Mouse (Mus musculus) kidney, embryonic 16.5 days (tissue): ENCODE results near the gene Fbxo34. TPM values are rescaled to one million over a fixed set of nuclear protein-coding genes. Genes with fewer than 3 reads are reported as not detected.

Source experiments
- ATAC-seq: fragments of 200-750 bp; cut with Nextera tagmentation; 2 replicates; pipeline ENCODE4 v1.8.0; 2017; ENCODE audit warnings: moderate TSS enrichment; ENCODE audit not compliant: low FRiP score, low TSS enrichment
- H3K27ac ChIP-seq: fragments of 300-500 bp; sonication (generic); 2 replicates; pipeline ENCODE4 v1.5.1; 2014; ENCODE audit warnings: low read length
- H3K27me3 ChIP-seq: fragments of 300-500 bp; sonication (generic); 2 replicates; pipeline ENCODE4 v1.6.1; 2014; ENCODE audit warnings: low read length, control low read depth, mixed read lengths; ENCODE audit not compliant: insufficient read depth
- H3K36me3 ChIP-seq: fragments of 300-500 bp; sonication (generic); 2 replicates; pipeline ENCODE4 v1.6.1; 2014; ENCODE audit warnings: low read length, control low read depth, mixed read lengths; ENCODE audit not compliant: insufficient read depth
- H3K4me1 ChIP-seq: fragments of 300-500 bp; sonication (generic); 2 replicates; pipeline ENCODE4 v1.6.1; 2014; ENCODE audit warnings: low read length, control low read depth, mixed read lengths; ENCODE audit not compliant: insufficient read depth
- H3K4me2 ChIP-seq: fragments of 300-500 bp; sonication (generic); replicated peaks from 2 replicates; pipeline ENCODE4 v1.6.1; 2014; ENCODE audit warnings: low read depth, low read length
- H3K4me3 ChIP-seq: fragments of 300-500 bp; sonication (generic); 2 replicates; pipeline ENCODE4 v1.5.1; 2014; ENCODE audit warnings: mild to moderate bottlenecking, low read length
- H3K9ac ChIP-seq: fragments of 300-500 bp; sonication (generic); replicated peaks from 2 replicates; pipeline ENCODE4 v1.6.1; 2014; ENCODE audit warnings: low read length
- H3K9me3 ChIP-seq: fragments of 300-500 bp; sonication (generic); 2 replicates; pipeline ENCODE4 v1.6.1; 2016; ENCODE audit warnings: low read length, control low read depth
- WGBS: fragments of 180-500 bp; shearing (Covaris S2); extraction: QIAGEN DNeasy Blood & Tissue Kit; methylation state at CpG from one replicate; pipeline ENCODE4 v1.1.7; 2014; 5-methylcytosine and 5-hydroxymethylcytosine counted together
- polyA plus RNA-seq: library from polyadenylated mRNA; unstranded; fragments of >200 nt; fragmentation: Nextera tagmentation; extraction: Ambion mirVana; gene quantifications from 2 replicates; pipeline ENCODE4 v1.2.1, GENCODE M21; 2015

The Fbxo34 gene
- polyA plus RNA-seq, 1 experiment from 2014 or later, result 24.1 TPM

GRCm38 (mm10) chr14:47465468-47466175 is 15.4 kb downstream of the Fbxo34 start:
- ATAC-seq, result no peak
- H3K27ac ChIP-seq, result no peak overlapping the region
- H3K27me3 ChIP-seq, result no peaks in the 10 kb centered on the region
- H3K4me3 ChIP-seq, result no peak overlapping the region
- 46% methylated on average over 7 of the region's 7 CpGs for WGBS
- no peaks in the 10 kb centered on the region for H3K4me1 ChIP-seq
- no peak overlapping the region for H3K4me2 ChIP-seq
- no peak overlapping the region for H3K9ac ChIP-seq
- H3K9me3 ChIP-seq, result no peaks in the 10 kb centered on the region
- no peaks in the 10 kb centered on the region for H3K36me3 ChIP-seq

GRCm38 (mm10) chr14:47472359-47472742 is 22.1 kb downstream of the Fbxo34 start:
- peak; percentile 97 for ATAC-seq
- H3K4me3 ChIP-seq, result peak overlapping the region; percentile 90
- peak overlapping the region; percentile 64 for H3K4me2 ChIP-seq
- no peaks in the 10 kb centered on the region for H3K27me3 ChIP-seq
- H3K9me3 ChIP-seq, result no peaks in the 10 kb centered on the region
- peak overlapping the region; percentile 96 for H3K9ac ChIP-seq
- H3K36me3 ChIP-seq, result no peaks in the 10 kb centered on the region
- under 1% methylated on average over 30 of the region's 40 CpGs for whole genome bisulfite sequencing
- H3K4me1 ChIP-seq, result peaks cover 16% of the 10 kb centered on the region
- peak overlapping the region; percentile 77 for H3K27ac ChIP-seq

- Histone ChIP-seq H3K27ac (peak overlapping the region; percentile 77), H3K9ac (peak overlapping the region; percentile 96), H3K36me3 (no peaks in the 10 kb centered on the region), H3K4me2 (peak overlapping the region; percentile 64), H3K9me3 (no peaks in the 10 kb centered on the region), H3K27me3 (no peaks in the 10 kb centered on the region), H3K4me3 (peak overlapping the region; percentile 90), H3K4me1 (peaks cover 16% of the 10 kb centered on the region)
- peak; percentile 69 for ATAC-seq
- 2% methylated on average over 63 of the region's 69 CpGs for WGBS
Measured at GRCm38 (mm10) chr14:47472743-47473546, 22.7 kb downstream of the Fbxo34 start.

GRCm38 (mm10) chr14:47473891-47474290 is 23.7 kb downstream of the Fbxo34 start:
- peaks cover 16% of the 10 kb centered on the region for H3K4me1 ChIP-seq
- no peak for ATAC-seq
- WGBS, result 78% methylated on average over 9 of the region's 9 CpGs

GRCm38 (mm10) chr14:47474571-47475254 is 24.5 kb downstream of the Fbxo34 start:
- no peak overlapping the region for H3K4me2 ChIP-seq
- no peaks in the 10 kb centered on the region for H3K36me3 ChIP-seq
- peaks cover 16% of the 10 kb centered on the region for H3K4me1 ChIP-seq
- H3K27ac ChIP-seq, result no peak overlapping the region
- ATAC-seq, result no peak
- WGBS, result 76% methylated on average over 8 of the region's 8 CpGs
- no peak overlapping the region for H3K9ac ChIP-seq
- no peaks in the 10 kb centered on the region for H3K9me3 ChIP-seq
- H3K27me3 ChIP-seq, result no peaks in the 10 kb centered on the region
- H3K4me3 ChIP-seq, result no peak overlapping the region

More at GRCm38 (mm10) chr14:47473891-47474290, 23.7 kb downstream of the Fbxo34 start:
- H3K27me3 ChIP-seq, result no peaks in the 10 kb centered on the region
- H3K9me3 ChIP-seq, result no peaks in the 10 kb centered on the region
- no peak overlapping the region for H3K27ac ChIP-seq
- peak overlapping the region; percentile 90; the same call in 1 of the 2 replicates for H3K4me3 ChIP-seq
- H3K36me3 ChIP-seq, result no peaks in the 10 kb centered on the region
- H3K4me2 ChIP-seq, result peak overlapping the region; percentile 64; the same call in 1 of the 2 replicates
- H3K9ac ChIP-seq, result 0 out of 2 replicates have a peak overlapping the region, but pooled peaks have one; percentile 10

GRCm38 (mm10) chr14:47476266-47476665 is 26.0 kb downstream of the Fbxo34 start:
- ATAC-seq, result no peak
- H3K27me3 ChIP-seq, result no peaks in the 10 kb centered on the region
- no peak overlapping the region for H3K4me2 ChIP-seq
- no peaks in the 10 kb centered on the region for H3K9me3 ChIP-seq
- H3K9ac ChIP-seq, result no peak overlapping the region
- H3K27ac ChIP-seq, result no peak overlapping the region
- 74% methylated on average over 4 of the region's 4 CpGs for WGBS
- H3K36me3 ChIP-seq, result no peaks in the 10 kb centered on the region
- no peak overlapping the region for H3K4me3 ChIP-seq
- H3K4me1 ChIP-seq, result peaks cover 16% of the 10 kb centered on the region

- no peak overlapping the region for H3K4me2 ChIP-seq
- 82% methylated on average over 2 of the region's 2 CpGs for whole genome bisulfite sequencing
- no peaks in the 10 kb centered on the region for H3K27me3 ChIP-seq
- no peaks in the 10 kb centered on the region for H3K36me3 ChIP-seq
- H3K4me3 ChIP-seq, result no peak overlapping the region
- H3K27ac ChIP-seq, result no peak overlapping the region
- H3K9me3 ChIP-seq, result no peaks in the 10 kb centered on the region
- H3K4me1 ChIP-seq, result peaks cover 16% of the 10 kb centered on the region
- H3K9ac ChIP-seq, result no peak overlapping the region
- no peak for ATAC-seq
Measured at GRCm38 (mm10) chr14:47477711-47478110, 27.5 kb downstream of the Fbxo34 start.

GRCm38 (mm10) chr14:47482200-47482599 is 32.0 kb downstream of the Fbxo34 start:
- H3K4me2 ChIP-seq, result no peak overlapping the region
- ATAC-seq, result no peak
- H3K9me3 ChIP-seq, result no peaks in the 10 kb centered on the region
- no peaks in the 10 kb centered on the region for H3K27me3 ChIP-seq
- no peak overlapping the region for H3K27ac ChIP-seq
- no peaks in the 10 kb centered on the region for H3K36me3 ChIP-seq
- H3K9ac ChIP-seq, result no peak overlapping the region
- no peak overlapping the region for H3K4me3 ChIP-seq
- 88% methylated on average over 6 of the region's 6 CpGs for WGBS
- no peaks in the 10 kb centered on the region for H3K4me1 ChIP-seq

GRCm38 (mm10) chr14:47483099-47483498 is 32.9 kb downstream of the Fbxo34 start:
- 80% methylated on average over 1 of the region's 1 CpGs for WGBS
- no peaks in the 10 kb centered on the region for H3K36me3 ChIP-seq
- no peaks in the 10 kb centered on the region for H3K27me3 ChIP-seq
- no peak overlapping the region for H3K4me2 ChIP-seq
- H3K4me1 ChIP-seq, result peaks cover 4% of the 10 kb centered on the region
- no peak overlapping the region for H3K4me3 ChIP-seq
- no peak for ATAC-seq
- no peak overlapping the region for H3K9ac ChIP-seq
- H3K27ac ChIP-seq, result no peak overlapping the region
- H3K9me3 ChIP-seq, result no peaks in the 10 kb centered on the region
